Mouse (Mus musculus) embryo, embryonic 9.5 days (tissue): ENCODE measurements at regions not wholly inside any gene's neighbourhood (a gene's known extent, or its start where the extent isn't known, plus 50 kb on each side); places are given as distances from the start of the nearest gene placed in this dataset.
A peak's percentile ranks its signal among the peaks of the same experiment; 100 is the strongest.
"Not testable (repeated sequence)": the region's sequence is repeated elsewhere in the genome, so short reads cannot be mapped to it uniquely, and the experiment has no call there.

Experiments used
- DNase-seq: peaks from one replicate; pipeline ENCODE4 v3.0.0-alpha.2; 2017; ENCODE audit errors: extremely low spot score

DNA sequence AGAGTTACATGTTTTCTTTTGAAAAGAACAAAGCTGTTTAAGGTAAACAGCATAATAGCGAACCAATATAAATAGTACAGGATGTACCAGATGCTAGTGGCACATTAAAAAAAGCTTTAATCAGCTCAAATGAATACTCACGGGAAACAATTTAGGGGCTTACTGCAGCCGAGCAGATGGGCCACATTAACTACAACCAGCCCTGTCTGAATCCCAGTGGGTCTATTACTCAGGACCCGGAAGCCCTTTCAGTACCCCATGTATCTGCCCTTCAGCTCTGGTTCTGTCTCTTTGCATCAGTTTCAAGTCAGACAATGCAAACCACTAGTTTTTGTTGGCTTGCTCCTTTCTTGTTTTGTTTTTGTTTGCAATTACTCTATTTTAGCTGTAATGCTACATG, 210.9 kb upstream of the Crbn start:
- DNase-seq = no peak

GRCm38 (mm10) chr6:107012938-107013511, 213.1 kb upstream of the Crbn start:
- peak; percentile 62 for DNase-seq

- DNase-seq = no peak
These were observed 219.2 kb upstream of the Crbn start for GRCm38 (mm10) chr6:107019126-107019525.

GRCm38 (mm10) chr6:107045177-107045576, 245.3 kb upstream of the Crbn start:
- no peak for DNase-seq

DNA sequence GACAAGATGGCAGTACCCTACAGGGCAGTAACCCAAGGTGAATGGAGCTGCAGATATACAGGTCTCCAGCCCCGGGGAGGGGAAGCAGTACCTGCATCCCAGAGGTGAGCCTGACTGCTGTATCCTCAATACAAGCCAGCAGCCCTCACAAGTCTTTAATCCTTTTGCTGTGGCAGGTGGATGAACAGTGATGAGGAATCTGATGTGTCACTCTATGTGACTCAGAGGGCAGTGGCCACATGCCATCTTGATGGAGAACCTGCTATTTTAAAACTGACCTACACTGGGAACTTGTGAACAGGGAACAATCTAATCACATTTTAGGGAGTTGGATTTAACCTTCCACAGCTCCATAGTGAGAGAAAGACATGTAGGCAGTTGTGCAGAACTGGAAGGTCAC, 251.7 kb upstream of the Crbn start:
- no peak for DNase-seq

- no peak for DNase-seq
These were observed 252.3 kb upstream of the Crbn start for GRCm38 (mm10) chr6:107052180-107052579.

DNA sequence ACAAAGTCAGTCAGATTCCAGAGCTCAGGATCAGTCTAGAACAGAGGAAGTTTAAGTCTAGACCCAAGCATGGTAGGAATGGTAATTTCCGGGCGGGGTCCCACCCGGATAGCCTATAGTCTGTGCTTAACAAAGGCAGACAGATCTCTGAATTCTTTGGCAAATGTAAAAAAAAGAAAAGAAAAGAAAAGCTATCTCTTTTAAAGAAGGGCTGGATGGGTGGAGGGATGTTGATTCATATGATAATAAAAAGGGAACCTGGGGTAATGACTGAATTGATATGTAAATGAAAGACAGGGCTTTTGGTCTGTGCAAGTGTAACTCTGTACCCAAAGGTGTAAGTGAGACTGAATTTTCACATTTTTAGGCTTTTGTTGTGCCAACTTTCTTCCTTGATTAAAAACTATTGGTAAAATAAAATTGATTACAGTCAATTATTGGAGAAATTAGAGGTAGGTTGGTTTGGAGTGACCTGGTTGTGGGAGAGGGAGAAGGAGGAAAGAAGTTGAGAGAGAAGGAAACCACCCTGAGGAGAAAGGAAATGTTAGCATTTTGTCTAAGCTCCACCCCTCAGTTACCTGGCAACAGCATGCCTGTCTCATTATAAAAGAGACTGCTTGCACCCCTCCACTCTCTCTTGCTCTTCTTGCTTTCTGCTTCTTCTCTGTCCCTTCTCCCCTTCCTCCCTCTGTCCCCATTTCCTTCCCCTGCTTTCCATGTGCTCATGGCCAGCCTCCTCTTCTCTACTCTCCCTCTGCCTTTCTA, 259.3 kb upstream of the Crbn start:
- DNase-seq = no peak

- no peak for DNase-seq
These were observed 263.1 kb upstream of the Crbn start for GRCm38 (mm10) chr6:107062886-107063565.

GRCm38 (mm10) chr6:107070441-107070840, 270.6 kb upstream of the Crbn start:
- no peak for DNase-seq

- no peak for DNase-seq
These were observed 292.7 kb upstream of the Crbn start for GRCm38 (mm10) chr6:107092600-107092999.

GRCm38 (mm10) chr6:107128716-107129115, 328.8 kb upstream of the Crbn start:
- DNase-seq = no peak

DNA sequence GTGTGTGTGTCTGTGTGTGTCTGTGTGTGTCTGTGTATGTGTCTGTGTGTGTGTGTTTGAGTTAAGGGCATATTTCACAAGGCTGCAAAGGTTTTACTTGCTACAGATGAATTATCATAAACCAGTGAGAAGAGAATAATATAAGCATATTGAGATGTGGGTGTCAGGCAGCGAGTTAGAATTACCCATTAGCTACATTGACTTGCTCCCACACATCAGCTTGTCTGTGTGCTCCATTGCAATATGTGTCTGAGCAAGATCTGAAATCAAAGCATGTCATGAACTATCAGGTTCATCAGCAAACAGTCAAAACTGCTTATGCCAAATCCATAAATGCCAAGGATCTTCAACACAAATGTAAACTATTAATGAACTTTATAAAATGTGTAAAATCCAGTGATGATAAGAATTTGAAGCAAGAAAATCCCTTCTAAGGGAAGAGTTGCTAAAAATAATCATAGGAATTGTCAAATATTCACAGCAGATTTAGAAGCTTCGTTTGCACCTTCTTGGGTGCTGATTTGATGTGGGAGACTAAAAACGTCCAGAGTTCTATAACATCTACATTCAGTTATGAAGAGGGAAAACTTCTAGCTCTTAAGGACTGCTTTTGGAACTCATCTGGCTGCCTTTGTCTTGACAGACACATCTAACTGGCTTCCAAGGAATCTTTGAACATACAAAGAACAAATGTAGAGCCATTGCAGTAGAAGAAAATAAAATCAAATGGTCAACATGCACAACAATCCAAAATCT, 361.7 kb upstream of the Lrrn1 start:
- no peak for DNase-seq

DNA sequence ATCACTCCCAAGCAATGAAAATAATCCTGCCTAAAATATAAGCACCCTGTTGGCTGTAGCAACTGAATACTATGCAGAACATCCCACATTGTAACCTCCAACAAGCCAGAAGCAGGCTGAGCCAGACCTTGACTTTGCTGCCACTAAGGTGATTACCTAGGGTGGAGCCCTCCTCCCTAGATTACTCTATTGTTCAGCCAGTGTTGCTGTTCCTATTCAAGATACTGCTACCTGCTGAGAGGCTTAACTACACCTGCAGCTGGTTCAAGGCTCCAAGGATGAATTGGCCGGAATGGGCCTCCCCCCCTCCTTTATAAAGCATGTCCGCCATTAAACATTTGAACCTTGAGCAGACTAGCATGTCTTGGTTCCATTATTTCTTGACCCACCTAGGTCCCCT, 311.3 kb upstream of the Lrrn1 start:
- no peak for DNase-seq

DNA sequence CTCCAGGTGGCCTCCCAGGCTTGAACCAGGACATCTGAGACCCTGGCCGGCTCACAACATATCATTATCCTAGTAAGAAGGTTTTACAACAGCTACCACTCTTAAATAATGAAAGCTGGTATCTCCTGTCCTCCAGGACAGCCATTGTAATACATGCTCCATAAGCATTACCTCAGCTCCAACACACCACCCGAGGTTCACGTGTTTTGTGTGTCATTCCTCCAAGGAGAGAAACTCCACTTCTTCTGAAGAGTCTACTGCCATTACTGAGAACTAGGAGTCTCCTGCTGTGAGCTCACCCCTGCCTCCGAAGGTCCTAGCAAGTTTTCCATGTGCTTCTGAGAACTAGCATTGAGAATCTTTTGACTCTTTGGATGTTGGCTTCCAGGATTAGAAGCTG, 310.8 kb upstream of the Lrrn1 start:
- no peak for DNase-seq

GRCm38 (mm10) chr6:107222602-107223001, 307.0 kb upstream of the Lrrn1 start:
- DNase-seq = no peak

- DNase-seq = not testable (repeated sequence)
These were observed 299.7 kb upstream of the Lrrn1 start for GRCm38 (mm10) chr6:107229843-107230242.

DNA sequence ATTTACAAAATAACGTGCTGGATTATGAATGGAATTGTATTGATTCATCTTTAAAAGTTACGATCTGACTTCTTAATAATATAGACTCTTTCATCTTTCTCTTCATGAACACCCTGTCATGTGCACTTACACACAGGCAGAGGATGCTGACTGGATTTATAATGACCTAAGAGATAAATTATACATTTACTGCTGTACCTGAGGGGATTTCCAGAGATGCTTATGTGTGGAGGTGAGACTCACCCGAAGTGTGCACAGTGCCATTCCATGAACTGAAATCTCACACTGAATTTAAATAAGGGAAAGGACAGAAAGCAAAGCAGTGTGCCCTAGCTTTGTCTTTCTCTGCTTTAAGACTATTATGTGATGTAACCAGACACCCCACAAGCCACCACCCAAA, 291.9 kb upstream of the Lrrn1 start:
- no peak for DNase-seq

DNA sequence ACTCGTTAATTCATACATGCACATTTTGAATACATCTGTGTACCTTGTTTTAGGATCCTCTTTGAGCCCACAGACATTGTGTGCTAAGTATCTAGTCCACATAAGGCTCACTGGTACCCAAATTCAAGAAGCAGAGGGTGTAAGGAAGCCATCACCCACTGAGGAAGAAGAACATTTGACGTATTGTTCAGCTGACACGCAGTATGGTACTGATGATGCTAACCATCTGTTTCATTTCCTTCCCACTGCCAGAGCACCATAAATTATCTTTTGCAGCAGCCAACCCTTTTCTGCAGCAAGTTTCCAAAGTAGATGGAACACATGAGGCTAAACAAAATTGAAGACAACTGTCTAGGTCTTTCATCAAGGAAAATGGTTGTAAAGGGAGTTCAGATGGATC, 285.6 kb upstream of the Lrrn1 start:
- no peak for DNase-seq

DNA sequence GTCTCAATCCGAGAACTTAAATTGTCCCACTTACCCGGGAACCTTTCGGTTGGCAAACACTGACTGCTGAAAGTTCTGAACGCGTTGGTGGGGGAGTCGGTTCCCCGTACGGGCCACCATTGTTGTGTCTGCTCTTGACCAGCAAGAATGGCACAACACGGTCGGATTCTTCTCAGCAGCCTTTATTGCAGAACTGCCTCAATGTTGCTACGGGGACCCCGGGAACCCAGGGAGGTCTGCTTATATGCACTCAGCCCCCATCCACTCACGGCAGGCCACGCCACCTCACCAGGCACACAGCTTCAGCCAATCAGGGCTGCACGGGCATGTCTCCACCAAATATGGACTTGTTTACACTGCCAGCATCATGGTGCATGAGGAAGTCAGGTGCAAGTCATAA, 249.2 kb upstream of the Lrrn1 start:
- no peak for DNase-seq

- no peak for DNase-seq
These were observed 238.7 kb upstream of the Lrrn1 start for GRCm38 (mm10) chr6:107290850-107291249.

DNA sequence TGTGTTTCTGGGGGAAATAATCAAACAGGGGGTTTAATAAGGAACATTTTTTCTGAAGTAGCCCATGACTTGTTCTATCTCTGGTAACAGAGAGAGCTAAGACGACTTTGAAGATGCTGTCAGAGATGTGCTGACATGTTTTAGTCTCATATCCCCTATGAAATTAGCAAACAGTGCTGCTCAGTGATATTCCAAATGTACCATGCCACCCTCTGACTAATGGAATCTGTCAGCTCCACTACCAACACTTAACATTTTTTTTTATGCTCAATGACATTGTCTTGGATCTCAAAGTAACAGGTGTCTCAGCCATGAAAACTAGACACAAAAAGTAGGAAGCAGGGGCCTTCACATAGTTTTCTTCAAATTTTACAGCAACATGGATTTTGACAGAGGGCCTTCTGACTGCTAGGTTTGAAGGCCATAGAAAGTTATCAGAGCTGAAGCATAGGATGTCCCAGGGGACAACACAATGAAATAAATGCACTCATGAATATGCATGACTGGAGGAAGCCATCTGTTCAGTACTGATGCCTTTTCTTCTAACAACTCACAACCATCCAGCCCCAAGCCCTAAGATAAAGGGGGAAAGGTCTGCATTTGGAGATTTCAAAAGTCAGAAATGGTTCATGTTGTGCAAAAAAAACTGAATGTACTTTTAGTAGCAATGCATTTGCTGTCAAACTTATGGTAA, 225.7 kb upstream of the Lrrn1 start:
- DNase-seq = no peak

DNA sequence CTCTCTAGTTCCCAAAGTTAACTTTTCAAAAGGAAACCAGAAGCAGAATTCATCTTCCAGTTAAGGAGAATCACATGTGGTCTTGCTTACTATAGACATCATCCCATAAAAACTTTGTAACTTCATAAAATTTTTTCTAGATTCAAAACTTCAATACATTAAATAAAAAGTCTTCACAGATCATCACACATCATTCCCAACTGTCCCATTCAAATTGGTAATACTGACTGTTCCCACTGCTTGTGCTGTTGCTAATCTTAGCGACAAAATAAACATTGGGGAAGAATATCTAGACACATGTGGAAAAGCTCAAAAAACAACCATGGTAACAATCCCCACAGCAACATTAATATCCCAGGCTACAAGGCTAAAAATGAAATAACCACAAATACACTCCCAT, 210.0 kb upstream of the Lrrn1 start:
- no peak for DNase-seq
